Mouse (Mus musculus): ENCODE data around the gene Gm13288.

- TF ChIP-seq HCFC1 (IDR thresholded peaks at IDR 0.05; ENCODE audit: borderline replicate concordance, insufficient read depth, low read length) (no peak), CHD2 (IDR thresholded peaks at IDR 0.05; ENCODE audit: low read depth, low read length) (no peak), ZC3H11A (IDR thresholded peaks at IDR 0.05; ENCODE audit: borderline replicate concordance, low read depth, low read length) (no peak), MAFK (IDR thresholded peaks at IDR 0.05; ENCODE audit: insufficient read depth, low read depth, low read length) (no peak)
Measured at GRCm38 (mm10) chr4:88830523-88830922, 25.2 kb downstream of the Gm13288 start.
